Mouse (Mus musculus) monocyte, adult 59 days (primary cell): Measurements from ENCODE around the gene Pcolce2. TPM values are rescaled to one million over a fixed set of nuclear protein-coding genes. Genes with fewer than 3 reads are reported as not detected.

Experiments
- total RNA-seq, 2 experiments: library from RNA; stranded (reverse); gene quantifications; one replicate each; pipeline ENCODE4 v1.2.4; 2023

The Pcolce2 gene
- total RNA-seq, result 10 to 100 TPM in 1 of 2 experiments, 1 to 10 TPM in 1; 5.6 to 12.0 TPM

DNA sequence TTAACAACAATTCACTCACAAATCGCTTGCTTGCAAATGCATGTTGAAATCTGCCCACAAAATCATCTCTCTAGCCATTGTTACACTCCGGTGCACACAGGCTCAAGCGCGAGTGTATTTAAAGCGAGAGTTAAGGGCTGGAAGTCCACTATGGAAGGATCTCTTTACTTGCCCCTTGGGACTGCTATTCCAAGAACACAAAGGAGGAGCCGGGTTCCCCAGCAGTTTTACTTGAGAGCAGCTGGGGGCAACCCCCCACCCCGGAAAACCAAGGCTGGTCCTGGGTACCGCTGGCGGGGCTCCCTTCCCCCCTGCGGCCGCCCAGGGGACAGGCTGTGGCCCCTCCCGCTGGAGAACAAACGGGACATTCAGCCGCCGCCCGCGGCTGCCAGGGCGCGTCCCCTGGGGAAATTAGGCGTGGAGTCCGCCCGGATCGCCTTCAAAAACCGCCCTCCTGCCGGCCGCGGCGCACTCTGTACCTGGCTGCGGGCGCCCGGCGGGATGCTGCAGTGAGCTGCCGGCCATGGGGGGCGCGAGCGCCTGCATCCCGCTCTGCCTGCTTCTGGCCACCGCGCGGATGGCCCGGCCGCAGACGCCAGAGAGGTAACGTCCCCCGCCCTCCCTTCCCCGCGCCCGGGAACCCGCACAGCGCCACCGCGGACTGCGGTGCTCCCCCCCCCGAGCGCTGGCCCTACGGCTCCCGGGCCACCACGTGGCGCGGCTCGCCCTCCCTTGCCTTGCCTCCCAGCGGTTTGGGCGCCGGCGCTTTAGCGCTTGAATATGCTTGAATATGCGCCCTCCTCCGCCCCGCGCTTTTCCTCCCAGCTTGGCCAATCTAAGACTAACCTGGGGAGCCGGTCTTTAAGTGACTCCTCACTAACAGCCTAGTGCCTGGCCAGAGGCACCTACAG is at the start of gene Pcolce2:
Gene Pcolce2, plus strand, starts transcription at position 331 of the 911 bp plus-strand sequence.

Other genes with a start within 250 kb of the Pcolce2 start
- 1 to 10 TPM; 1.6 to 1.8 TPM for gene Chst2, start 230.9 kb upstream of the Pcolce2 start, total RNA-seq
- gene U2surp, start 125.6 kb upstream of the Pcolce2 start, total RNA-seq, result 10 to 100 TPM; 63.2 to 63.9 TPM
- gene Paqr9, start 77.9 kb upstream of the Pcolce2 start, total RNA-seq, result 10 to 100 TPM; 15.0 to 17.5 TPM
- gene Trpc1, start 112.8 kb downstream of the Pcolce2 start, total RNA-seq, result 1 to 10 TPM; 1.7 to 2.9 TPM
- gene Pls1, start 207.7 kb downstream of the Pcolce2 start, total RNA-seq, result under 1 TPM; 0.13 to 0.61 TPM
- 10 to 100 TPM; 13.7 to 15.6 TPM for gene Atr, start 220.0 kb downstream of the Pcolce2 start, total RNA-seq